Mouse (Mus musculus) brain, embryonic 14.5 days (tissue): ENCODE results near the gene Glp2r.

ENCODE experiments used
- CTCF ChIP-seq: fragments of 200-500 bp; IDR thresholded peaks from 2 replicates; pipeline ENCODE4 v1.5.1; 2012; ENCODE audit warnings: inconsistent platforms, mild to moderate bottlenecking, moderate library complexity, borderline replicate concordance; ENCODE audit not compliant: insufficient read depth, insufficient read length; ENCODE audit errors: extremely low read depth
- POLR2A ChIP-seq: fragments of 200-500 bp; IDR thresholded peaks from 2 replicates; pipeline ENCODE4 v1.6.1; 2012; ENCODE audit warnings: mild to moderate bottlenecking, inconsistent platforms, borderline replicate concordance; ENCODE audit not compliant: poor library complexity, insufficient read depth, insufficient read length, severe bottlenecking; ENCODE audit errors: extremely low read depth

DNA sequence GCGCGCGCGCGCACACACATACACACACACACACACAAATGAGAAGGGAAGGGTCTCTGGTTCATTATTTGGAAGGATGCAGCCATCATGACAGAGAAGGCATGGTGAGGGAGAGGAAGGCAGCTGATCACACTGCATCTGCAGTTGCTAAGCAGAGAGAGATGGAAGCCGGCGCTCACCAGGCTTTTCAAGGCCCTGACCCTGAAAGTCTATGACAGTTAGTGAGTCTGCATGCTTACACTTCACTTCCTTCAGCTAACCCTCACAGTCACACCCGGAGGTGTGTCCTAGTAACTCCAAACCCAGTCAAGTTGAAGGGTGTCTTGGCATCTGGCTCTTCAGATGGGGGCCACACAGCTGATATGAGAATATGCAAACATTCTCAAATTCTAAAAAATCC is 128.5 kb downstream of the Glp2r start:
- TF ChIP-seq CTCF (no peak), POLR2A (no peak)
